Mouse (Mus musculus) heart, embryonic 16.5 days (tissue): ENCODE results near the gene Homer2. TPM values are rescaled to one million over a fixed set of nuclear protein-coding genes. Genes with fewer than 3 reads are reported as not detected.
A peak's percentile ranks its signal among the peaks of the same experiment; 100 is the strongest.

ENCODE experiments used
- ATAC-seq: fragments of 200-750 bp; cut with Nextera tagmentation; replicated peaks from 2 replicates; pipeline ENCODE4 v1.8.0; 2017; ENCODE audit warnings: moderate number of reproducible peaks; ENCODE audit not compliant: insufficient read depth, low FRiP score; ENCODE audit errors: extremely low read depth
- H3K27ac ChIP-seq: fragments of 300-500 bp; sonication (generic); 2 replicates; pipeline ENCODE4 v1.5.1; 2014; ENCODE audit warnings: mild to moderate bottlenecking, low read length, control low read depth, moderate library complexity
- H3K27me3 ChIP-seq: fragments of 300-500 bp; sonication (generic); 2 replicates; pipeline ENCODE4 v1.6.1; 2014; ENCODE audit warnings: low read length, mixed read lengths; ENCODE audit not compliant: control insufficient read depth, insufficient read depth
- H3K36me3 ChIP-seq: fragments of 300-500 bp; sonication (generic); 2 replicates; pipeline ENCODE4 v1.6.1; 2014; ENCODE audit not compliant: control insufficient read depth, insufficient read depth
- H3K4me1 ChIP-seq: fragments of 300-500 bp; sonication (generic); 2 replicates; pipeline ENCODE4 v1.6.1; 2014; ENCODE audit warnings: low read length, mixed read lengths; ENCODE audit not compliant: control insufficient read depth, insufficient read depth
- H3K4me2 ChIP-seq: fragments of 300-500 bp; sonication (generic); 2 replicates; pipeline ENCODE4 v1.6.1; 2014; ENCODE audit warnings: low read depth, mild to moderate bottlenecking, control low read depth, low read length
- H3K4me3 ChIP-seq: fragments of 300-500 bp; sonication (generic); 2 replicates; pipeline ENCODE4 v1.5.1; 2014; ENCODE audit warnings: mild to moderate bottlenecking, control low read depth, low read length
- H3K9ac ChIP-seq: fragments of 300-500 bp; sonication (generic); 2 replicates; pipeline ENCODE4 v1.6.1; 2014; ENCODE audit warnings: low read length, control low read depth
- H3K9me3 ChIP-seq: fragments of 300-500 bp; sonication (generic); replicated peaks from 2 replicates; pipeline ENCODE4 v1.6.1; 2016; ENCODE audit warnings: low read length; ENCODE audit not compliant: control insufficient read depth
- WGBS: fragments of 180-500 bp; shearing (Covaris S2); extraction: QIAGEN DNeasy Blood & Tissue Kit; methylation state at CpG from one replicate; pipeline ENCODE4 v1.1.7; 2014; 5-methylcytosine and 5-hydroxymethylcytosine counted together
- polyA plus RNA-seq: library from polyadenylated mRNA; unstranded; fragments of >200 nt; fragmentation: Nextera tagmentation; extraction: Ambion mirVana; gene quantifications from 2 replicates; pipeline ENCODE4 v1.2.1, GENCODE M21; 2015

The Homer2 gene
- polyA plus RNA-seq, 1 experiment from 2014 or later = 53.9 TPM

GRCm38 (mm10) chr7:81566892-81567291, 140.4 kb downstream of the Homer2 start, which contains the start of gene Fsd2:
Gene Fsd2 (minus strand): TSS chr7:81566944.
- H3K4me3 ChIP-seq = peak within 1 kb of the TSS; percentile 57
- H3K9ac ChIP-seq = peak within 1 kb of the TSS; percentile 79
- H3K27me3 ChIP-seq = no peaks in the 10 kb centered on the region
- no peaks in the 10 kb centered on the region for H3K9me3 ChIP-seq
- peak within 1 kb of the TSS; percentile 61 for H3K4me2 ChIP-seq
- no peaks in the 10 kb centered on the region for H3K36me3 ChIP-seq
- H3K4me1 ChIP-seq = peaks cover 26% of the 10 kb centered on the region
- ATAC-seq = peak; percentile 77
- 50% methylated on average over 9 of the region's 9 CpGs for WGBS
- peak within 1 kb of the TSS; percentile 97 for H3K27ac ChIP-seq

GRCm38 (mm10) chr7:81566332-81566731, 141.0 kb downstream of the Homer2 start:
- Histone ChIP-seq H3K9ac (peak overlapping the region; percentile 79), H3K4me3 (peak overlapping the region; percentile 57), H3K4me1 (peaks cover 27% of the 10 kb centered on the region), H3K27ac (peak overlapping the region; percentile 97), H3K4me2 (peak overlapping the region; percentile 61), H3K36me3 (no peaks in the 10 kb centered on the region), H3K27me3 (no peaks in the 10 kb centered on the region), H3K9me3 (no peaks in the 10 kb centered on the region)
- 41% methylated on average over 4 of the region's 4 CpGs for WGBS
- ATAC-seq = no peak

- ATAC-seq = no peak
- 41% methylated on average over 7 of the region's 7 CpGs for WGBS
- Histone ChIP-seq H3K9ac (peak overlapping the region; percentile 79), H3K4me2 (peak overlapping the region; percentile 61), H3K4me1 (peaks cover 31% of the 10 kb centered on the region), H3K27ac (peak overlapping the region; percentile 97), H3K9me3 (no peaks in the 10 kb centered on the region), H3K27me3 (no peaks in the 10 kb centered on the region), H3K4me3 (peak overlapping the region; percentile 57), H3K36me3 (no peaks in the 10 kb centered on the region)
Measured at GRCm38 (mm10) chr7:81565381-81566055, 141.8 kb downstream of the Homer2 start.

GRCm38 (mm10) chr7:81564766-81565165, 142.6 kb downstream of the Homer2 start:
- H3K4me3 ChIP-seq = peak overlapping the region; percentile 57
- H3K27ac ChIP-seq = peak overlapping the region; percentile 97
- H3K27me3 ChIP-seq = no peaks in the 10 kb centered on the region
- H3K9ac ChIP-seq = peak overlapping the region; percentile 79
- ATAC-seq = no peak
- H3K36me3 ChIP-seq = no peaks in the 10 kb centered on the region
- H3K4me2 ChIP-seq = peak overlapping the region; percentile 61
- H3K9me3 ChIP-seq = no peaks in the 10 kb centered on the region
- peaks cover 34% of the 10 kb centered on the region for H3K4me1 ChIP-seq
- 51% methylated on average over 7 of the region's 7 CpGs for WGBS

GRCm38 (mm10) chr7:81563506-81564015, 143.8 kb downstream of the Homer2 start:
- Histone ChIP-seq H3K9me3 (no peaks in the 10 kb centered on the region), H3K4me1 (peaks cover 34% of the 10 kb centered on the region), H3K27ac (peak overlapping the region; percentile 41; the same call in 1 of the 2 replicates), H3K9ac (peak overlapping the region; percentile 8), H3K4me2 (peak overlapping the region; percentile 61), H3K36me3 (no peaks in the 10 kb centered on the region), H3K27me3 (no peaks in the 10 kb centered on the region), H3K4me3 (no peak overlapping the region; the same call in 1 of the 2 replicates)
- ATAC-seq = no peak
- 42% methylated on average over 4 of the region's 4 CpGs for WGBS

- H3K4me3 ChIP-seq = no peak overlapping the region
- H3K27ac ChIP-seq = 0 out of 2 replicates have a peak overlapping the region, but pooled peaks have one; percentile 37
- H3K36me3 ChIP-seq = 0 out of 2 replicates have a peak, but pooled peaks cover 3% of the 10 kb centered on the region
- H3K9ac ChIP-seq = no peak overlapping the region
- H3K4me1 ChIP-seq = peaks cover 34% of the 10 kb centered on the region
- H3K4me2 ChIP-seq = no peak overlapping the region
- H3K27me3 ChIP-seq = no peaks in the 10 kb centered on the region
- WGBS = 72% methylated on average over 5 of the region's 5 CpGs
- ATAC-seq = no peak
- no peaks in the 10 kb centered on the region for H3K9me3 ChIP-seq
Measured at GRCm38 (mm10) chr7:81561211-81561610, 146.1 kb downstream of the Homer2 start.

GRCm38 (mm10) chr7:81560101-81561049, 147.0 kb downstream of the Homer2 start:
- no peak overlapping the region for H3K9ac ChIP-seq
- peaks cover 34% of the 10 kb centered on the region for H3K4me1 ChIP-seq
- no peaks in the 10 kb centered on the region for H3K27me3 ChIP-seq
- WGBS = 36% methylated on average over 8 of the region's 8 CpGs
- ATAC-seq = no peak
- H3K4me2 ChIP-seq = no peak overlapping the region; the same call in 1 of the 2 replicates
- no peaks in the 10 kb centered on the region for H3K9me3 ChIP-seq
- H3K36me3 ChIP-seq = 0 out of 2 replicates have a peak, but pooled peaks cover 3% of the 10 kb centered on the region
- H3K27ac ChIP-seq = no peak overlapping the region; the same call in 1 of the 2 replicates
- no peak overlapping the region for H3K4me3 ChIP-seq

- Histone ChIP-seq H3K4me1 (peaks cover 34% of the 10 kb centered on the region), H3K27ac (no peak overlapping the region), H3K27me3 (no peaks in the 10 kb centered on the region), H3K4me3 (no peak overlapping the region), H3K9ac (no peak overlapping the region), H3K4me2 (no peak overlapping the region), H3K9me3 (no peaks in the 10 kb centered on the region), H3K36me3 (0 out of 2 replicates have a peak, but pooled peaks cover 3% of the 10 kb centered on the region)
- no peak for ATAC-seq
- WGBS = 84% methylated on average over 14 of the region's 14 CpGs
Measured at GRCm38 (mm10) chr7:81559231-81559980, 147.9 kb downstream of the Homer2 start.
